Mouse (Mus musculus) mouse embryonic stem cell (cell line): ENCODE results near the gene Hist1h3b.
"Not testable (repeated sequence)": the region's sequence is repeated elsewhere in the genome, so short reads cannot be mapped to it uniquely, and the experiment has no call there.

Experiments
- in situ Hi-C, 2 experiments: fragments of 300-500 bp; cut with MboI; formaldehyde crosslinking; loops; 1 replicate in 1 of 2; 3 replicates in 1 of 2; pipeline ENCODE4 v1.14.3; 2019 to 2020; ENCODE audit warnings: low sequenced_read_pairs in 2 of 2, low pct_unique_long_range_greater_than_20kb in 1 of 2, mixed read lengths in 1 of 2; ENCODE audit not compliant: unreplicated experiment in 1 of 2

Gene Hist1h3b

DNA sequence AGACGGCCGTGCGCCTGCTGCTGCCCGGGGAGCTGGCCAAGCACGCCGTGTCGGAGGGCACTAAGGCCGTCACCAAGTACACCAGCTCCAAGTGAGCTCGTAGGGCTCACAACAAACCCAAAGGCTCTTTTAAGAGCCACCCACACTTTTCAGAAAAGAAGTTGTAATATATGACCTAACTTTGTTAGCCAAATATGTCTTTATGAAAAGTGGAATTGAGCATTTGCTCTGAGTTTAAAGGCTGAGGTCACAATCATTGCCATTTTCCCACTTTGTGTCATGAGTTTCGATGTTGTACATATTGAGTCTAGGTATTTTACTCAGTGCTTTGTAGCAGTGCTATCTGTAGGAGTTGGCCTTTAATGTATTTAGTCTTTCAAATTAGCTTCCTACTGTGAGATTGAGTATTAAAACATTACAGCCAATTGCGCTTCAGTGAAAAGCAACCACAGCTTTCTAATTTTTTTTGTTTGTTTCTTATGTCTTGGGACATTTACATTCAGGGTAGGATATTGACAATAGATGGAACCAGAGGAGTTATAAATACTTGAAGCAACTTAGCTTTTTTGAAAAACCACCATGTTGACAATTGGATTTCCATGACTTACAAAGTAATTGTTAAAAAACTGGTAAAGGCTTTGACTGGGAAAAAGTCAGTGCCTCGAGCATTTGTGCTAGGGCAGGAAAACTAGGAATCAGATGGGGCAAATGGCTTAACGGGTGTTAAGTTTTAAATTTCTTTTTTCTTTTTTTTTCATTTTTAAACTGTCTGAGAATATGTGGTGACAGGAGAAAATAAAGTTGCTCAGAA is 4.8 kb upstream of the Hist1h3b start:
- in situ Hi-C loops, result loop anchor here in 1 of 2 experiments (10.0 to 25.0 kb wide), 2 partner anchors 172 to 1710 kb away; partner anchors contain the start of genes Hist1h2ad, Hist1h2ae, Hist1h2ag and Hist1h2ah

DNA sequence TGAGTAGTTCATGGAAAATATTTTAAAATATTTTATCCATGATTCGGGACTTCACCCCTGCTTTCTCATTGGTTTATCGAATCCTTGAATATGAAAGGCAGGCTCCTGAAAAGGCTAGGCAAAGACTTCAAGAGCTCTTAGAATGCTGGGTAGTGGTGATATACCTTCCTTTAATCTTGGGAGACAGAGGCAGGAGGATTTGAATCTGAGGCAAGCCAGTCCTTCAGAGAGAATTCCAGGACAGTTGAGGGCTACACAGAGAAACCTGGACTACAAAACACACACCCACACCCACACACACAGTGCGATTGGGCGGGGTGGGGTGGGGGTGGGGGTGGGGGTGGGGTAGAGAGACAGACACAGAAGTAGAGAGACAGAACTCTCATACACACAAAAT is 4.2 kb upstream of the Hist1h3b start:
- in situ Hi-C loops, result loop anchor here in 1 of 2 experiments (10.0 to 25.0 kb wide), 2 partner anchors 173 to 1711 kb away; partner anchors contain the start of genes Hist1h2ad, Hist1h2ae, Hist1h2ag and Hist1h2ah

DNA sequence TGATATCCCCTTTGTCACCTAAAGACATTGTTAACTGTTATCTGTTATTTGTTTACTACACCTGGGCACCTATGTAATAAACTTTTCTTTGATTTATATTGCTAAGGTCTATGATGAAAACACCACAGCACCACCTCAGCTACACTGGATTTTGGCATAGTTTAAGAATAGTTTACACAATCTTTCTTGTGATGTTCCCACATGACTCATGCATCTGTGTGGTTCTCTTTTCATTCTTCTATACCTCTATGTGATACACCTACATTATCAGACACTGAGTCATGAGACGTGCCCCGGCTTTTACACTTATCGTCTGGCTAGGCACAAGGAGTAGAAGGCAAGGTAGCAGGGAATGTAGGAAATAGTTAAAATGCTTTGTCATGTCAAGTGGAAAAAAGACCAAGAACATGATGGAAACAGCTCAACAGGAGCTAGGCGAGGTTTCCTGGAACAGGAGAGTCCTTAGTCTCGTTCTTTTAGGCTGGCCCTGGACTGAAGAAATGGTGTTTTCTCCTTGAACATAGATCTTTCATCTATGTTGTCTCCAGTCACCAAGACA is 2.4 kb upstream of the Hist1h3b start:
- in situ Hi-C loops, result loop anchor here in 1 of 2 experiments (10.0 to 25.0 kb wide), 2 partner anchors 175 to 1712 kb away; partner anchors contain the start of genes Hist1h2ad, Hist1h2ae, Hist1h2ag and Hist1h2ah

DNA sequence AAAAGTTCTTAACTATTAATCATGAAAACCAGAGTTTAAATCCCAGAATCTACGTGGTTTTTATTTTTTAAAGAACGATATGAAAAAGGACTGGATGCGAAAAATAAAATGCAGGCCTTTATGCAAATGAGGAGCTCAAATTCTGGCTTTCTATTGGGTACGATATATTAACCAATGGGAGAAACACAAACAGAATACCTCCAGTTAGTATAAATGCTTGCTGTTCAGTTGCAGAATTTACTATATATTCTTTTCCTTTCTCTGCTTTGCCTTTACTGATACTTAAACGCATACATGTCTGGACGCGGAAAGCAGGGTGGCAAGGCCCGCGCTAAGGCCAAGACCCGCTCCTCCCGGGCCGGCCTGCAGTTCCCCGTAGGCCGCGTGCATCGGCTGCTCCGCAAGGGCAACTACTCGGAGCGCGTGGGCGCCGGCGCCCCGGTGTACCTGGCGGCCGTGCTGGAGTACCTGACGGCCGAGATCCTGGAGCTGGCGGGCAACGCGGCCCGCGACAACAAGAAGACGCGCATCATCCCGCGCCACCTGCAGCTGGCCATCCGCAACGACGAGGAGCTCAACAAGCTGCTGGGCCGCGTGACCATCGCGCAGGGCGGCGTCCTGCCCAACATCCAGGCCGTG is 1.1 kb upstream of the Hist1h3b start, which contains the start of gene Hist1h2ab:
Hist1h2ab (plus strand) TSS at position 288 of the 639 bp plus-strand sequence.
- in situ Hi-C loops, result not testable (repeated sequence)

DNA sequence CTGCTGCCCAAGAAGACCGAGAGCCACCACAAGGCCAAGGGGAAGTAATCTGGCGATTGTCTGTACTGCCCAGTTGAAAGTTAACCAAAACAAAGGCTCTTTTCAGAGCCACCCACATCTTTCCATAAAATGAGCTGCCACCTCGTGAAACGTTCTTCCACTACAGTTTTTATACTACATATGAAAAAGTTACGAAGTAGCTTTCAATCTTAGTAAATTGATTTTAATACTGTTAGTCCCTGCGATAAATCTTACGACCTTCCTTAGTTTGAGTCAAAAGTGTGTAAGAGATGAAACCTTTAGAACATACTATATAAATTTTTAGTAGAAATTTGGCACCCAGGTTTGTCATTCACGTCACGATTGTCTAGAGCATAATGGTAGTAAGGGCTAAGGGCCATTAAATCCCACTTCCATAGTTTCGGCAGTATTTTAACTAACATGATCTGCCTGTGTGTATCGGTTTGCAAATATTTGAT is 550 bp upstream of the Hist1h3b start:
- in situ Hi-C loops, result no loop called here

DNA sequence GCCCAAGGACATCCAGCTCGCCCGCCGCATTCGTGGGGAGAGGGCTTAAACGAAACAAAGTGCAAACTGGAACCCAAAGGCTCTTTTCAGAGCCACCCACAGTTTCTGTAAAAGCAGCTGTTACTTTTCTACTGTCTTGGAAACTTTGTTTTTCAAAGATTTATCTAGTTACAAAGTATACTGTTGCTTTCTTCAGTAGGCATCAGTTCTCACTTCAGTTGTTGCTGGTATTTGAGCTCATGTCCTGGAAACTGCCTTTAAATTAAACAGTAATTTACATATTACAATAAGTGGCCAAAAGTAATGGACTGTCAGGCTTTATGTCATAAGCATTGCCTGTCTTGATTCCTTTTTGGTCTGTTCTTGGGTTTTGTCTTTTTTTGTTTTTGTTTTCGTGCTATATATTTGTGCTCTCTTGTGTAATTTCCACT is 690 bp downstream of the Hist1h3b start:
- in situ Hi-C loops, result no loop called here

DNA sequence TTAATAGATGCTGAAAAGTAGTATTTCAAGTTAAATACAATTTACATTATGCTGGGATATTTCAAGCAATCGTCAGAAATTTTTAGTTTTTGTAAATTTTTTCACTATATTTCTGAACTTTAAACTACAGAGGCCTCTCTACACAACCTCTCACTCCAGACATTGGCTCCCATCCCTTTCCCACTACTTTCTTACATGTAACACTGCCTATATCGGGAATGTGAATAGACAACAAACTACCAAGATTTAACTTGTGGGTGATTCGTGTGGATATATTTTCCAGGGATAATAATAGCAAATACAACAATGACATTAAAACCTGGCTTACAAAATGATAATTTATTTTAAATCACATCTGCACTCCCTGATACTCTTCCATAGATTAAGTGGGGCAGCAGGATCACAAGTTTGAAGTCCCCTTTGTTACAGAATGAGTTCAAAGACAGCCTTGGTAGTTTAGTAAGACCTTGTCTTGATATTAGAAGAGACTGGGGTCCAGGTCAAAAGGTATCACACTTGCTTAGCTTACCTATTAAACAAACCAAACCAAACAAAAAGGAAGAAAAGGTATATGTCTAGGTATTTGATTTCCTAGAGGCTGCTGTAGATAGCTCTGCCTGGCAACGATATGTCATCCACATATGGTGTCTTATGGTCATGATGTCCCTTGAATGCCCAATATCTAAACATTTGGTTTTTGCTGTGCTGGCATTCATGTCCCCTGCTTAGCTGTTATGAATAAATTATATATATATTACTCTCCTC is 1.4 kb downstream of the Hist1h3b start:
- in situ Hi-C loops, result no loop called here

DNA sequence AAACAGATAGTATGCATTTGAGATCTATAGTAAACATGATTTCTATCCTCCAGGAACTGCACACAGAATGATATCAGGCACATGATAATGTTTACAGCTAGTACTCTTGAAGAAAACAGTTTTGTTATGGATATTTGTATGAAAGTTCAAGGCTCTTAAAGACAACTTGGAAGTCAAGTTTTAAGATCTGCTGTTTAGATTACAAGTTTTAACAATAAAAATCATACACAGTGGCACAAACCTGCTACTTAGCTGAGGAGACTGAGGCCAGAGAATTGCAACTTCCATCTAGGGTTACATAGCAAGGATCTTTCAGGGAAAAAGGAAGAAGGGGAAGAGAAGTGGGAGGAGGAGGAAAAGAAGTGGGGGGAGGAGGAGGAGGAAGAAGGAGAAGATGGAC is 2.9 kb downstream of the Hist1h3b start:
- in situ Hi-C loops, result no loop called here

DNA sequence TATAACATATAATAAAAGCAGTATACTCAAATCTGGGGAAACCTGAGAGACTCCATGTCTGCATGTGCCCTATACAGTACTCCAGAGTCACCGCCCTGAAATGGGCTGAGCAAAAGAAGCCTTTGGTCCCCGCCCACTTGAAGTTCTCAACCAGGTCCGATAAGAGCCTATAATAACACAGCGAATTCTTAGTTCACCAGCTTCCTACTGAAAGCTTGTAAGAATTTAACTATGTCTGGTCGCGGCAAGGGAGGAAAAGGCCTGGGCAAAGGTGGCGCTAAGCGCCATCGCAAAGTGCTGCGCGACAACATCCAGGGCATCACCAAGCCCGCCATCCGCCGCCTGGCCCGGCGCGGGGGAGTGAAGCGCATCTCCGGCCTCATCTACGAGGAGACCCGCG is 4.7 kb downstream of the Hist1h3b start, which contains the start of gene Hist1h4b:
Hist1h4b (plus strand) TSS at position 224 of the 400 bp plus-strand sequence.
- in situ Hi-C loops, result no loop called here

DNA sequence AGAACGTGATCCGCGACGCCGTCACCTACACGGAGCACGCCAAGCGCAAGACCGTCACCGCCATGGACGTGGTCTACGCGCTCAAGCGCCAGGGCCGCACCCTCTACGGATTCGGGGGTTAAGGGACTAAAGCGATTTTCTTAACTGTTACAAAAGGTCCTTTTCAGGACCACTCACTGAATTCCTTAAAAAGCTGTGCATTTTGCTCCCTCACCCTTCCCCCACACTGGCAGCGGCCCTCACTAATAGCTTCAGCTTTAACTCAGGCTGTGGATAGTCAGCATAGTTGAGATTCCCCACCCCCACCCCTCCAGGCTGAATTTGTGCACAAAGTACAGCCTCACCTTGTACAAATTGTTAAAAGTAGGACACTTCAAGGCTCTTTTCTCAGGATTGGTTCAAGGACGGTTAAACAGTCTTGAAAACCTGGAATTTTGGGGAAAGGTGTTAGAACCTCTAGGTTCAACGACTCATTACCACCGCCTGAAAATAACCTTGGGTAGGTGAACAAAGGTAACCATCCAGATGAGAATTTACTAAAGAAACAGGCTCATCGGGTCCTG is 5.2 kb downstream of the Hist1h3b start:
- in situ Hi-C loops, result no loop called here

DNA sequence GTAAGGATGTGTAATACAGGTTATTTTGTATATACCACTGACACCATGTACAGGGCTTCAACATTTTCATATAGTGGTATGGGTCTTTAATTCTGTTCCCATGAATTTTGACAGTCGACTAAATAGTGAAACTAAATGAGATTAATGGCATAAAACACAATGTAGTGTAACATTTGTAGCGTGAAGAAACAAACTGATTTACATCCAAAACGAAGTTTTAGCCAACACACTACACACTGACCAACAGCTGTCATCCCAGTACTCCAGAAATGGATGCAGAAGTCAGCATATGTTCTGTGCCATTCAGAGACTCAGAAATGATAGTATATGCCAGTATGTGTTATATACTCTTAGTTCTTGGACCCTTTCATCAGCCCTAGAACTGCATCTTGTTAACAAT is 5.9 kb downstream of the Hist1h3b start:
- in situ Hi-C loops, result no loop called here

DNA sequence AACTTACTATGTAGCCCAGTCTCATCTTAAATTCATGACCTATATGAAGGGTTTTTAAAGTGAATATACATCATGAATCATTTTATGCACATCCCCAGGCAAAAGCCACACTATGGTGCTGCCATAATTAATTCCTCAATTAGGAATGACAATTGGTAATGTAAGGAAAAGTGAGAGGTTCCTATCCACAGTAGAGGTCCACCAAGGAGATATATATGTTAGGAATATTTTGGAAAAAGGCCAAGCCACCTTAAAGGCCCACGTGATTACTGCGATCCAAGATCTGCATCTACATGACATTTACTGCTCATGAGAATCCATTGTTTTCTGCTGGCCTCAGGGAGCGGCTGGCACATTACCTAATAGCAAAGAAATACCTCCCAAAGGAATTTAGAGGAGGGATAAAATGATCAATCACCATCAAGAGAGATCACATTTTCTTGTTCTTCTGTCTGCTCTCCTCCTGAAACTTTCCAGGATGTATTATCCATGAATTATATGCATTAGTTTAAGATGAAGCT is 7.2 kb downstream of the Hist1h3b start:
- in situ Hi-C loops, result no loop called here

DNA sequence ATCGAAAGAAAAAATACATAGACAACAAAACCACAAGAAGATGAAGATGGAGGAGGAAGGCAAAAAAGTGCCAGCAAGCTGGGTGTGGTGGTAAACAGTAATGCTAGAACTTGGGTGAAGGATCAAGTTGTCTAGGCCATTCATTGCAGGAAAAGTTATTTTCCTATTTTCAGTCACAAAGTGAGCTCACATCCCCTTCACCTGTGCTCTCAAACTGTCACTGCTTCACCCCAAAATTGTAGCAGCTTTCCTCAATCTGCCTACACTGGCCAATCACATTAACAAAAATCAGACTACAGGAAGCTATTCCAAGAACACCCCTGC is 7.8 kb downstream of the Hist1h3b start:
- in situ Hi-C loops, result no loop called here

DNA sequence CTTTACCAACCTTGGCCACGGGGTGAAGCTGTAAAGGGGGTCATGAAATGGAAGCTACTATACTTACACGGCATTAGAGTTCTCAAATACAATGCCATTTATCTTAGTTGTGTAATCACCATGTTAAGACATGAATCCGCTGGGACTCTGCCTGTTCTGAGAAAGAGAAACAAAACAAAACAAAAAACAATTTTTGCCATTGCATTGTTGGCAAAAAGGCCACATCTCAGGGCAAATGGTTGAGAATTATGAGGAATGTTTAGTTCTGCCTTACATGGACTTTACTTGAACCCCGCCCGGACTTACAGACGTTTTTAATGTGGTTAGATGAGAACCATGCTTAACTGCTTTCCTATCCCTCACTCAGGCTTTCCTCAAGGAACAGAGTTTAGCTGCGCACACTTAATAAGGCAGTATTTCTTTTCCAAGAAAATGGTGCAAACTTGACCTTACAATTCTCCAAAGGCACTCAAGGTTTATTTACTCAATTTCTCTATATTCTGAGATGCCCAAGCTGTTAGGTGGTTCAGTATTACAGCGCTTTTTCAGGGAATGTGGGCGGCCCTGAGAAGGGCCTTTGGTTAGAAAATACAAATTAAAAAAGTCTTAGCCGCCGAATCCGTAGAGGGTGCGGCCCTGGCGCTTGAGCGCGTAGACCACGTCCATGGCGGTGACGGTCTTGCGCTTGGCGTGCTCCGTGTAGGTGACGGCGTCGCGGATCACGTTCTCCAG is 8.3 kb downstream of the Hist1h3b start:
- in situ Hi-C loops, result no loop called here

DNA sequence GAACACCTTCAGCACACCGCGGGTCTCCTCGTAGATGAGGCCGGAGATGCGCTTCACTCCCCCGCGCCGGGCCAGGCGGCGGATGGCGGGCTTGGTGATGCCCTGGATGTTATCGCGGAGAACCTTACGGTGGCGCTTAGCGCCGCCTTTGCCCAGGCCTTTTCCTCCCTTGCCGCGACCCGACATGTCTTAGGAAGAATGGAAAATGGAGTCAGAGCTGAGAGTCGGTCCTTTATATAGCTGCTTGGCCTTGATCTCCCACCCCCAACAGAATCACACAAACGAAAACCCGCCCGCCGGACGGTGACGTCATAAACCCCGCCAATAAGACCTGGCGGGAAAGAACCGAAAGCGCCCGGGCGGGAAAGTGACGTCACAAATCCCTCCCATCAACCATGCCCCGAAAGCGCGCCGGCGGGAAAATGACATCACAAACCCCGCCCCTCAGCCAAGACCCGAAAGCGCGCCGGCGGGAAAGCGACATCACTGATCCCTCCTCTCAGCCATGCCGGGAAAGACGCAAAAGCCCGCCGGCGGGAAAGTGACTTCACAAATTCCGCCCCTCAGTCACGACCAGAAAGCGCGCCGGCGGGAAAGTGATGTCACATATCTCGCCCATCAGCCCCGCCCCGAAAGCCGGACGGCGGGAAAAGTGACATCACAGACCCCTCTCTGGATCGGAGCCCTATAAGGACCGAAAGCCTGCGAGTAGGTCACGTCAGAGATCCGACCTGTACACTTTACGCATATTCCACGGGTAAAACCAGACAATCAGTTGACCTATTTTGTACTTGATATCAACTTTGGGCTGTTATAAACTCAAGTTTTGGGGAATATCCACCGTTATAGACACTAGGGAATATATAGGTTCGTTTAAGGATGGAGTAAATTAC is 9.2 kb downstream of the Hist1h3b start, which contains the start of gene Hist1h4a:
Hist1h4a (minus strand) TSS at position 259 of the 893 bp plus-strand sequence.
- in situ Hi-C loops, result no loop called here
